Comparison of ENCODE assay signal across 9 mouse cellular contexts in genomic region chr14:31125106-31126075, GRCm38 (mm10). TPM values are rescaled to one million over a fixed set of nuclear protein-coding genes. Genes with fewer than 3 reads are reported as not detected.
DNase-seq lines count a peak whose midpoint lies in the region; ATAC-seq lines count a peak whose summit lies in the region.
"Had no signal": no experiment of that assay in that cellular context is flagged by ENCODE, and none has a peak within 500 bp of the region (broad histone marks: within the 10 kb centered on the region; RNA-seq: fewer than 3 reads in every experiment).

No protein-coding gene starts in this region.

- H3K27ac ChIP-seq in lung, embryonic 16.5 days (ENCODE audit: low read length): peak overlapping the region; percentile 29; the same call in 1 of the 2 replicates
- H3K27ac ChIP-seq in heart, embryonic 15.5 days: peak overlapping the region; percentile 71
- H3K27ac ChIP-seq: hindbrain, embryonic 15.5 days had no signal

- no peaks in the 10 kb centered on the region for H3K9me3 ChIP-seq in lung, embryonic 16.5 days (ENCODE audit: control insufficient read depth, low read length)
- H3K9me3 ChIP-seq in heart, embryonic 15.5 days (replicated peaks): no peaks in the 10 kb centered on the region
- H3K9me3 ChIP-seq in megakaryocyte, embryonic 14.5 days: no peaks in the 10 kb centered on the region
- H3K9me3 ChIP-seq: hindbrain, embryonic 15.5 days had no signal

- peaks cover 7% of the 10 kb centered on the region; the same call in 1 of the 2 replicates for H3K36me3 ChIP-seq in lung, embryonic 16.5 days (ENCODE audit: control insufficient read depth, insufficient read depth, low read length)
- H3K36me3 ChIP-seq in heart, embryonic 15.5 days: peaks cover 20% of the 10 kb centered on the region
- peaks cover 67% of the 10 kb centered on the region for H3K36me3 ChIP-seq in megakaryocyte, embryonic 14.5 days (replicated peaks; ENCODE audit: low read length)

- H3K4me3 ChIP-seq in lung, embryonic 16.5 days (ENCODE audit: low read length): no peak overlapping the region
- H3K4me3 ChIP-seq in heart, embryonic 15.5 days: no peak overlapping the region
- peak overlapping the region; percentile 85 for H3K4me3 ChIP-seq in megakaryocyte, embryonic 14.5 days (replicated peaks)
- H3K4me3 ChIP-seq: hindbrain, embryonic 15.5 days had no signal

- WGBS in lung, embryonic 16.5 days: 44% methylated on average over 9 of the region's 9 CpGs
- 47% methylated on average over 9 of the region's 9 CpGs for whole genome bisulfite sequencing in heart, embryonic 15.5 days

- H3K4me1 ChIP-seq in lung, embryonic 16.5 days (replicated peaks; ENCODE audit: control insufficient read depth, insufficient read depth, low read length): peaks cover 21% of the 10 kb centered on the region
- peaks cover 33% of the 10 kb centered on the region for H3K4me1 ChIP-seq in heart, embryonic 15.5 days (replicated peaks)
- peaks cover 59% of the 10 kb centered on the region for H3K4me1 ChIP-seq in megakaryocyte, embryonic 14.5 days

- peak overlapping the region; percentile 9; the same call in 1 of the 2 replicates for H3K9ac ChIP-seq in lung, embryonic 16.5 days (ENCODE audit: low read length)
- no peak overlapping the region for H3K9ac ChIP-seq in heart, embryonic 15.5 days
- H3K9ac ChIP-seq: hindbrain, embryonic 15.5 days had no signal

- H3K4me2 ChIP-seq in lung, embryonic 16.5 days (ENCODE audit: low read depth, low read length): no peak overlapping the region; the same call in 1 of the 2 replicates
- H3K4me2 ChIP-seq in heart, embryonic 15.5 days: peak overlapping the region; percentile 7; the same call in 1 of the 2 replicates
- H3K4me2 ChIP-seq: hindbrain, embryonic 15.5 days had no signal

- DNase-seq in lung, postnatal 36 days: no peak
- DNase-seq in c-Kit-positive CD71-positive TER-119-positive erythroid progenitor cells, embryonic 14.5 days (ENCODE audit: low spot score): peak; percentile 56
- no peak for DNase-seq in right cerebral cortex, postnatal 36 days (ENCODE audit: low spot score in 2 of 2)
- DNase-seq: thymus, adult 2 months had no signal

- H3K27me3 ChIP-seq in lung, embryonic 16.5 days (ENCODE audit: control insufficient read depth, insufficient read depth, low read depth, low read length): no peaks in the 10 kb centered on the region
- no peaks in the 10 kb centered on the region for H3K27me3 ChIP-seq in heart, embryonic 15.5 days
- H3K27me3 ChIP-seq in megakaryocyte, embryonic 14.5 days (replicated peaks): peaks cover 2% of the 10 kb centered on the region
- H3K27me3 ChIP-seq: hindbrain, embryonic 15.5 days had no signal

- no peak for ATAC-seq in lung, embryonic 16.5 days (ENCODE audit: low read depth)
- ATAC-seq in heart, embryonic 15.5 days (replicated peaks; ENCODE audit: insufficient number of reproducible peaks, insufficient read depth, low FRiP score, low read depth): no peak
- no peak for ATAC-seq in cerebellum, adult (ENCODE audit: insufficient number of reproducible peaks, low FRiP score, low TSS enrichment)

RNA-seq across cellular contexts. Expression of gene Smim4, which starts 3.4 kb away (rescaled TPM):
- polyA plus RNA-seq in lung, embryonic 16.5 days (2015; fragmentation: Nextera tagmentation; extraction: Ambion mirVana): 79.4 and 82.2 TPM in 2 replicates
- 75.6 and 94.1 TPM in 2 replicates for polyA plus RNA-seq in heart, embryonic 15.5 days (2015; fragmentation: Nextera tagmentation; extraction: Ambion mirVana)
- polyA plus RNA-seq in megakaryocyte, embryonic 14.5 days (2012; ENCODE audit: insufficient read depth, low replicate concordance): 75.6 and 108 TPM in 2 replicates

RNA-seq across cellular contexts. Expression of gene Nt5dc2, which starts 5.5 kb away (rescaled TPM):
- 379 and 414 TPM in 2 replicates for polyA plus RNA-seq in lung, embryonic 16.5 days (2015; fragmentation: Nextera tagmentation; extraction: Ambion mirVana)
- 278 and 339 TPM in 2 replicates for polyA plus RNA-seq in heart, embryonic 15.5 days (2015; fragmentation: Nextera tagmentation; extraction: Ambion mirVana)
- polyA plus RNA-seq in megakaryocyte, embryonic 14.5 days (2012; ENCODE audit: insufficient read depth, low replicate concordance): 31.4 and 70.8 TPM in 2 replicates

RNA-seq across cellular contexts. Expression of gene Stab1, which starts 43.0 kb away (rescaled TPM):
- 48.9 and 52.1 TPM in 2 replicates for polyA plus RNA-seq in lung, embryonic 16.5 days (2015; fragmentation: Nextera tagmentation; extraction: Ambion mirVana)
- polyA plus RNA-seq in heart, embryonic 15.5 days (2015; fragmentation: Nextera tagmentation; extraction: Ambion mirVana): 43.7 and 46.8 TPM in 2 replicates
- 5.0 and 11.7 TPM in 2 replicates for polyA plus RNA-seq in megakaryocyte, embryonic 14.5 days (2012; ENCODE audit: insufficient read depth, low replicate concordance)
